Mouse (Mus musculus) Muller cell, postnatal 12 days (primary cell): ENCODE data around the gene Olfr376.

Experiments used
- DNase-seq: peaks from one replicate; pipeline ENCODE4 v3.0.0-alpha.2; 2015; ENCODE audit errors: inconsistent ontology term

Olfr376 gene

GRCm38 (mm10) chr11:73370946-73371345 is at the start of gene Olfr376:
Olfr376 (plus strand) TSS chr11:73371246.
- DNase-seq = no peak

- DNase-seq = no peak
Measured at GRCm38 (mm10) chr11:73323906-73324830, 46.9 kb upstream of the Olfr376 start.

- peak; percentile 42 for DNase-seq
Measured at GRCm38 (mm10) chr11:73326485-73326886, 44.6 kb upstream of the Olfr376 start.

GRCm38 (mm10) chr11:73327361-73327760 is 43.7 kb upstream of the Olfr376 start:
- no peak for DNase-seq

GRCm38 (mm10) chr11:73329442-73329841 is 41.6 kb upstream of the Olfr376 start, which contains the start of the genes Aspa, Gm49340 and Spata22:
Aspa (minus strand) TSS chr11:73329596.
Gm49340 (plus strand) TSS chr11:73329741.
Spata22 (plus strand) TSS chr11:73329741.
- no peak for DNase-seq

GRCm38 (mm10) chr11:73333357-73333756 is 37.7 kb upstream of the Olfr376 start:
- no peak for DNase-seq

- no peak for DNase-seq
Measured at GRCm38 (mm10) chr11:73336919-73337318, 34.1 kb upstream of the Olfr376 start.

- DNase-seq = no peak
Measured at GRCm38 (mm10) chr11:73350483-73350882, 20.6 kb upstream of the Olfr376 start, which contains the start of gene Olfr20. Olfr20 (plus strand) TSS chr11:73350783.

- DNase-seq = no peak
Measured at GRCm38 (mm10) chr11:73395374-73395773, 24.3 kb downstream of the Olfr376 start.

GRCm38 (mm10) chr11:73399514-73399913 is 28.5 kb downstream of the Olfr376 start, which contains the start of gene Olfr1:
Olfr1 (minus strand) TSS chr11:73399614.
- no peak for DNase-seq
